Mouse (Mus musculus): ENCODE results near the gene Tnnt2. TPM values are rescaled to one million over a fixed set of nuclear protein-coding genes. Genes with fewer than 3 reads are reported as not detected.

The Tnnt2 gene
- polyA plus RNA-seq, 2 experiments, result 0.19 to 0.68 TPM

DNA sequence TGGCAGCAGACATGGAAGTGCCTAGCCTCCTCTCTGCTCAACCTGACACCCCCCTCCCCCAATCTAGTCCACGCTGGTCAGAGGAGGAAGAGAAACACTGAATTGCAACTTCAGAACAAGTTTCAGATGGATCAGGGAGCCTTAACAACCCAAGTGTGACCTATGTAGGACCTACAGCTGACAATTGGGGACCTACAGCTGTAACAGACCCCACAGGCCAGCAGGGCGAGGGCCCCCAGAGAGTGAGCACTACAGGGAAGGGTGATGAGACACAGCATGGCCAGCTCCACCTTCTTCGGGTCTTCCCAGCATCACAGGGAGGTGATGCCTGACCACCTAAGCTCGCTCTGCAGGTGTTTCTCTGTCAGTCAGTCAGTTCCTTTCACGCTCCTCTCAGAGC lies 24.9 kb downstream of the Tnnt2 start:
- no peaks in the 10 kb centered on the region for H3K9me3 ChIP-seq (ENCODE audit: control insufficient read depth, low read length)
- no peaks in the 10 kb centered on the region for H3K36me3 ChIP-seq (replicated peaks; ENCODE audit: control insufficient read depth, insufficient read depth, low read depth)
- no peak overlapping the region for H3K4me3 ChIP-seq (ENCODE audit: insufficient read depth in 1 of 2, low read depth in 2 of 2, low read length in 2 of 2)
- no peak overlapping the region for H3K27ac ChIP-seq
- H3K9ac ChIP-seq (replicated peaks), result no peak overlapping the region
- peaks cover 0 to 4% of the 10 kb centered on the region in 2 experiments; a peak in 1 of 4 replicates for H3K4me1 ChIP-seq (replicated peaks; ENCODE audit: control insufficient read depth in 2 of 2, insufficient read depth in 2 of 2, low read length in 1 of 2)
- WGBS (ENCODE audit: insufficient replicate concordance), result 46% methylated on average over 5 of the region's 5 CpGs
- H3K27me3 ChIP-seq (ENCODE audit: control insufficient read depth, insufficient read depth, low read length), result no peaks in the 10 kb centered on the region
- H3K4me2 ChIP-seq (ENCODE audit: low read depth), result no peak overlapping the region
- TF ChIP-seq CTCF (IDR thresholded peaks at IDR 0.05; ENCODE audit: low read depth), result no peak
- no peak for TF ChIP-seq EP300 (IDR thresholded peaks at IDR 0.05; ENCODE audit: low read depth)
- ATAC-seq (ENCODE audit: insufficient read depth) (no peak), DNase-seq (ENCODE audit: low read depth in 3 of 3, low spot score in 3 of 3) (no peak)

DNA sequence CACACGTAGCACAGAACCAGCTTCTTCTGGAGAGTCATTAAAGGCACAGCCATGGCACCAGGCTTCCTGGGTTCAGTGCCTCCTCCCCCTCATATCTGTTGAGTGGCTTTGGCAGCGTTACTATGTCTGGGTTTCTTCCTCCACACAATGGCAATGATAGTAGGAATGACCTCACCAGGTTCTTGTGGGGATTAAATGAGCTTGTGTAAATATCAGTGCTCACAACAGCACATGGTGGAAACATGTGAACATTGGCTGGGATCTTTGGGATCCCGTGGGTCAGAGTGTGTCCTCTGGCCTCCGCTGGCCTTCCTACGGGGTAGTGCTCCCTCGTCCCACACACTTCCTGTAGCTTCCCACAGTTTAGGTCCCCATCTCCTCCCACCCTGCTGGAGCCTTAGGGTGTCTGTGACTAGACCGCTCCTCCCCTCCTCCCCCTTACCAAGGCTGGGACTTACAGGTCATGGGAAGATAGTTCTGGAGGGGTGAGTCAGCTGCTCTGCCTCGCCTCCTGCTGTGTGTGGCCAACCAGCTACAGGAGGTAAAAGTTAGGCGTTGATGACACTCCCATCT lies 25.9 kb downstream of the Tnnt2 start:
- Histone ChIP-seq H3K4me2 (ENCODE audit: low read depth) (no peak overlapping the region), H3K9me3 (ENCODE audit: control insufficient read depth, low read length) (no peaks in the 10 kb centered on the region), H3K4me3 (ENCODE audit: insufficient read depth in 1 of 2, low read depth in 2 of 2, low read length in 2 of 2) (no peak overlapping the region), H3K36me3 (replicated peaks; ENCODE audit: control insufficient read depth, insufficient read depth, low read depth) (no peaks in the 10 kb centered on the region), H3K27ac (no peak overlapping the region), H3K9ac (replicated peaks) (no peak overlapping the region), H3K27me3 (ENCODE audit: control insufficient read depth, insufficient read depth, low read length) (no peaks in the 10 kb centered on the region), H3K4me1 (replicated peaks; ENCODE audit: control insufficient read depth in 2 of 2, insufficient read depth in 2 of 2, low read length in 1 of 2) (0 out of 4 replicates have a peak, but pooled peaks cover 0 to under 1% of the 10 kb centered on the region in 2 experiments)
- no peak for TF ChIP-seq EP300 (IDR thresholded peaks at IDR 0.05; ENCODE audit: low read depth)
- no peak for DNase-seq (ENCODE audit: low read depth in 3 of 3, low spot score in 3 of 3)
- no peak for ATAC-seq (ENCODE audit: insufficient read depth)
- 49% methylated on average over 9 of the region's 9 CpGs for WGBS (ENCODE audit: insufficient replicate concordance)

DNA sequence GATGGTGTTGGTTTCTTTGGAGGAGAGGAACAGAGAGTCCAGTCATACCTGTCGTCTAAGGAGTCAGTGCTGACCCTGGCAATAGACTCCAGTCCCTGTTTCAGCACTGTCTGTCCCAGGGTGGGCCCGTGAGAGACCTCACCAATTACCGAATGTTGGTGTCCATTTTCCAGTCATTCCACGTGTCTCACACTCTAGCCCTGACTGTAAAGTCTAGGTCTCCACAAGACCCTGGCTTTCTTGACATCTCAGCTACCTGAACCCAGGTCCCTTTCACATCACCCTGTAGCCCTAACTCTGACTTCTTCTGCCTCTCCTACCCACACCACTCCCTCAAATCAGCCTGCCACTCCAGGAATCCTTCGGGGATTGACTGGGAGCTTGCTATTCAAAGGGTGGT lies 26.4 kb downstream of the Tnnt2 start:
- ATAC-seq (ENCODE audit: insufficient read depth), result no peak

DNA sequence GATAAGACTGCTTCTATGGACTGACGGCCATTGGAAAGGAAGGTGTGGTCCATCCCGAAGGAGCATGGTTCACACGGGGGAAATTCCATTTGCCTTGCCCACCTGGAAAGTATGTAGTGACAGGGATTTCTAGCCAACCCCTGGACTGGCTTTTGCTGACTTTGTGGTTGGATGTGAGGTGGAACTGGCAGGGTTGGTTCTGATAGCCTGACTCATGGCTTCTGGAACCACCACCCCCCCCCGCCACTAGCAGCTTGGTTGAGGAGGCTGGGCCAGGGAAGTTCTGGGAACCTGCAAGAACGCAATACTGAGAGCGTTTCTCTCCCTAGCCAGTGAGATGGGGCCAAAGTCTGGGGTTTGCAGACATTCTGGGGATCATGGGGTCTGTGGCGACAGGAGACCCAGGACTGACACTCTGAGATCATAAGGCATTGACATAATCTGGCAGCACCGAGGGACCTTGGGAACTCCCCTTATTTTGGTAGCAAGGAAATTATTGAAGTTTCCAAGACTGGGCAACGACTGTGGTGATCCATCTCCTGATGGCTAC lies 27.7 kb downstream of the Tnnt2 start:
- H3K27ac ChIP-seq, result no peak overlapping the region
- H3K27me3 ChIP-seq (ENCODE audit: control insufficient read depth, insufficient read depth, low read length), result no peaks in the 10 kb centered on the region
- DNase-seq (ENCODE audit: low read depth in 3 of 3, low spot score in 3 of 3) (no peak), ATAC-seq (ENCODE audit: insufficient read depth) (no peak)
- no peak overlapping the region for H3K4me2 ChIP-seq (ENCODE audit: low read depth)
- no peaks in the 10 kb centered on the region for H3K4me1 ChIP-seq (replicated peaks; ENCODE audit: control insufficient read depth in 2 of 2, insufficient read depth in 2 of 2, low read length in 1 of 2)
- no peaks in the 10 kb centered on the region for H3K9me3 ChIP-seq (ENCODE audit: control insufficient read depth, low read length)
- no peak for TF ChIP-seq EP300 (IDR thresholded peaks at IDR 0.05; ENCODE audit: low read depth)
- TF ChIP-seq CTCF (IDR thresholded peaks at IDR 0.05; ENCODE audit: low read depth), result no peak
- H3K9ac ChIP-seq (replicated peaks), result no peak overlapping the region
- H3K36me3 ChIP-seq (replicated peaks; ENCODE audit: control insufficient read depth, insufficient read depth, low read depth), result no peaks in the 10 kb centered on the region
- H3K4me3 ChIP-seq (ENCODE audit: insufficient read depth in 1 of 2, low read depth in 2 of 2, low read length in 2 of 2), result no peak overlapping the region
- WGBS (ENCODE audit: insufficient replicate concordance), result 52% methylated on average over 9 of the region's 9 CpGs

More for the DNA sequence above, 26.4 kb downstream of the Tnnt2 start:
- H3K9ac ChIP-seq (replicated peaks), result no peak overlapping the region
- TF ChIP-seq CTCF (IDR thresholded peaks at IDR 0.05; ENCODE audit: low read depth) (no peak), EP300 (IDR thresholded peaks at IDR 0.05; ENCODE audit: low read depth) (no peak)
- H3K4me3 ChIP-seq (ENCODE audit: insufficient read depth in 1 of 2, low read depth in 2 of 2, low read length in 2 of 2), result no peak overlapping the region
- 59% methylated on average over 5 of the region's 5 CpGs for WGBS (ENCODE audit: insufficient replicate concordance)
- H3K27me3 ChIP-seq (ENCODE audit: control insufficient read depth, insufficient read depth, low read length), result no peaks in the 10 kb centered on the region
- no peak overlapping the region for H3K27ac ChIP-seq
- H3K36me3 ChIP-seq (replicated peaks; ENCODE audit: control insufficient read depth, insufficient read depth, low read depth), result no peaks in the 10 kb centered on the region
- H3K9me3 ChIP-seq (ENCODE audit: control insufficient read depth, low read length), result no peaks in the 10 kb centered on the region
- no peak overlapping the region for H3K4me2 ChIP-seq (ENCODE audit: low read depth)
- H3K4me1 ChIP-seq (replicated peaks; ENCODE audit: control insufficient read depth in 2 of 2, insufficient read depth in 2 of 2, low read length in 1 of 2), result no peaks in the 10 kb centered on the region
- no peak for DNase-seq (ENCODE audit: low read depth in 3 of 3, low spot score in 3 of 3)

DNA sequence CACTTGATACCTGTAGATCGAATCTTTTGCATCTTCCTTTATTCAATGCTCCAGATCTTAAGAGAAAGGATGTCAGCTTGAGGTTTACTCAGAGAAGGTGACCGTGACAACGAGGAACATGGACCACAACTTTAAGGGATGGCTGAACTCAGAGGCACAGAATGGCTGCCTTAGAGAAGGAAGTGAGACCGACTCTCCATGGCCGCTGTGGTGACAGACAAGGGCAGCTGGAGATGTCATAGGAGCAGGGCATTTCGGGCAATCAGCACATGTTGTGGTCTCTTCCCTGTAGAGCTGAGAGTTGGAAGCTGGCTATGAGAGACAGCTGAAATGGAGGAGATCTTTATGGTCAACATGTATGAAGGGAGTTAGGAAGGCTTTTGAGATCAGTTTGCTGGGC lies 28.7 kb downstream of the Tnnt2 start:
- DNase-seq (ENCODE audit: low read depth in 3 of 3, low spot score in 3 of 3), result no peak
- ATAC-seq (ENCODE audit: insufficient read depth), result no peak
- no peaks in the 10 kb centered on the region for H3K36me3 ChIP-seq (replicated peaks; ENCODE audit: control insufficient read depth, insufficient read depth, low read depth)
- H3K9ac ChIP-seq (replicated peaks), result no peak overlapping the region
- TF ChIP-seq EP300 (IDR thresholded peaks at IDR 0.05; ENCODE audit: low read depth) (no peak), CTCF (IDR thresholded peaks at IDR 0.05; ENCODE audit: low read depth) (no peak)
- 49% methylated on average over 6 of the region's 6 CpGs for WGBS (ENCODE audit: insufficient replicate concordance)
- no peak overlapping the region for H3K4me2 ChIP-seq (ENCODE audit: low read depth)
- no peaks in the 10 kb centered on the region for H3K9me3 ChIP-seq (ENCODE audit: control insufficient read depth, low read length)
- no peak overlapping the region for H3K4me3 ChIP-seq (ENCODE audit: insufficient read depth in 1 of 2, low read depth in 2 of 2, low read length in 2 of 2)
- H3K27me3 ChIP-seq (ENCODE audit: control insufficient read depth, insufficient read depth, low read length), result no peaks in the 10 kb centered on the region
- H3K27ac ChIP-seq, result no peak overlapping the region
- no peaks in the 10 kb centered on the region for H3K4me1 ChIP-seq (replicated peaks; ENCODE audit: control insufficient read depth in 2 of 2, insufficient read depth in 2 of 2, low read length in 1 of 2)
